Mouse (Mus musculus): ENCODE measurements at regions not wholly inside any gene's neighbourhood (a gene's known extent, or its start where the extent isn't known, plus 50 kb on each side); places are given as distances from the start of the nearest gene placed in this dataset.

DNA sequence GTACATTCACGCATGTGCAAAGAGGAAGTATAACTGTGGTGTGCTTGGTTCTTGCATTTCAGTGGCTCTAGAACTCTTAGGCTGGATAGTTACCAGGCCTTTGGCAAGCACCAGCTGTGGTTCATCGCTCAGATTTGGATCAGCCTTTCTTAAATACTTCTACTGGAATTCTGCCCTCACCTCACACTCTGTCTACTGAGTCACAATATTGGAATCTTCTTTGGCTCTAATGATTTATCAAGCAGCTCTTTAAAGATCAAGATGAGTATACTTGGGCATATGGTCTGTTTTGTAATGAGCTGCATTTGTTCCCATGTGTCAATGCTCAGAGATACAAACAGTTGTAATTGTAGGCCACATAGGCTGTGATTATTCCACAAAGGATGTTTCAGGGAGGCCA, 197.5 kb downstream of the Icos start:
- DNase-seq (ENCODE audit: low read depth) = no peak

DNA sequence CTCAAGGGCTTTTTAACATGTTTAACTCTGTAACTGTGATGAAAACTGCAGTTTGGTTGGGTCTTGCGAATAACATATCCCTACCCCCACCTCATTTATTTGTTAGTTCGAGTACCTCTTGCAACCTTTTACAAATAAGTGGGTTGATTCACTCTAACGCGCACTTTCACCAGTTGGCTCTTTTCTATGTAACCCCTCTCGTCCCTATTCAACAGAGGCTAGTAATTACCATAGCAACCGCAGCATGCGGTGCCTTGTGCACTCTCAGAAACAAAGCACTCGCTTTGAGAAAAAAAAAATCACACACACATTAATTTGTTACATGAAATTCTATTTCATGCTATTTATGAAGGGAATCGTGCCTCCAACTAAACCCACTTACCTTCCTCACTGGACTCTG, 201.7 kb downstream of the Icos start:
- no peak for DNase-seq (ENCODE audit: low read depth)

DNA sequence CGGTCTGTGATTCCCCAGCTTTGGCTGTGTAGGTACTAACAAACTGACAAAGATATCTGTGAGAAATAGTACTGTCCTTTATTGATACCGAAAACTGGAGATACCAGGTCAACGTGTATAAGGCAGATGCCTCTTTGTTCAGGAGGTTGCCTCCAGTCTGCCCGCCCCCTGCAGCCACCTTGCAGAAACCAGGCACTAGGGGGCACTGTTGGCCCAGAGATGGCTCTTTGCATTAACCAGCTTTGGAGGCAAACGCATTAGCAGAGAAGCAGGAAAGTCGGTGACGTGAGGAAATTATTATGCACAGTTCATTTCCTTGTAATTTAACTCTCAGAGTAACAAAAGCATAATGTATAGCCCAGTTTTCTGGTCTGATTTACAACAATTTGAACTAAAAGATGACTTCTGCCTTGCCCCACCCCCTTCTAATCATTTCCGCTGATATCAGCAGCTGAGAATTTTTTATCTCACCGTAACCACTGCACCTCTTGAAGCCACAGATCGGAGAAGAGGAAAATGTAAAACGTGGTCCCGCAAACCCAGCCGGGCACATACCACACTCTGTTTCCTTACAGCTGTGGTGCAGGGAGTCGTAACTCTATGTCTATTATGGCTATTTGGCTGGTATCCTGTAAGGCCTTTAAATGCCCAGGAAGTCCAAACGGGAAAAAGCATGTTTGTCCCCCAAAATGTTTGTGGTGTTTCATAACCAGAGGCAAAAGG, 203.5 kb downstream of the Icos start:
- peak; percentile 95 for DNase-seq (ENCODE audit: low read depth)

DNA sequence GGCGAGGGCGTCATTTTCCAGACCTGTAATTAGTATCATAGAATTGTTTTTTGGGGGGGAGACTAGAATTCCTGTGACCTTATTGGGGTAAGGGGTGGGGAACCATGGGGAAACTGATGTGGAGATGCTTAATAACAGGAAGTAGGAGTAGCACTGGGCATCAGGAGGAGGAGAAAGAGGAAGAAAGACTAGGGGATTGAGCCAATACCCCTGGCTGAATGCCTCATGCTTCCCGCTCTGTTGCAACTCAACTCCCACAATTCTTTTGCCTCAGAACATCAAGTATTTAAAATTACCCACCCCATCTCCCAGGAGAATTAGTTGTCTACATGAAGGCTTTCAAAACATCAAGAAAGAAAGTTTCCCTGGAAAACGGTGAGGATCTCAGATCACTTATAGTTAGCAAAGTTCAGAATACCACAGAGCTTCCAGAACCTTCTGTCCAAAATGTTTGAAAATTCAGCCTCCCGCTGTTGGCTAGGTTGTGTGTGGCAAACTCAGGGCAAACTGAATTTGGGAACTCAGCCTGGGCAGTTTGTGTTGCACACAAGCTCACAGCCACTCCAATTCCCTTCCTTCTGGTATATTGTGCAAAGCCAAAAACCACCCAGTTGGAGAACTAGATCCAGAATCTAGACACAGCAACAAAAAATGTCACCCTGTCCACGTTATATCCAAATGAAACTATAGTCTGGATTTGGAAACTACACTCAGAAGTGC, 209.8 kb downstream of the Icos start:
- DNase-seq (ENCODE audit: low read depth) = no peak

DNA sequence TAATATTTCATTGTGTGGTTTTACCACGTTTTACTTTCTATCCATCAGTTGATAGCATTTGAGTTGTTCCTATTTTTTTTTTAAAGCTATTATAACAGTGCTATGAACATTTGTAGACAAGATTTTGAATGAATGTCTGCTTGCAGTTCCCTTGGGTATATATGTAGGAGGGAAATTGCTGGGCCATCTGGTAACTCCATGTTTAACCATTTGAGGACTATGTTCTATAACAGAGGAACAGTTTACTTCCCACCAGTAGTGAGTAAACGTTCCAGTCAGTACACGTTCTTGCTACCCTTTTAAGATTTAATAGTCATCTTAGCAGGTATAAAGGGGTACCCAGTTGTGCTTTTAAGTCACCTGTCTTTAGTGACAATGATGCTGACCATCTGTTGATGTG, 213.2 kb downstream of the Icos start:
- DNase-seq (ENCODE audit: low read depth) = no peak

DNA sequence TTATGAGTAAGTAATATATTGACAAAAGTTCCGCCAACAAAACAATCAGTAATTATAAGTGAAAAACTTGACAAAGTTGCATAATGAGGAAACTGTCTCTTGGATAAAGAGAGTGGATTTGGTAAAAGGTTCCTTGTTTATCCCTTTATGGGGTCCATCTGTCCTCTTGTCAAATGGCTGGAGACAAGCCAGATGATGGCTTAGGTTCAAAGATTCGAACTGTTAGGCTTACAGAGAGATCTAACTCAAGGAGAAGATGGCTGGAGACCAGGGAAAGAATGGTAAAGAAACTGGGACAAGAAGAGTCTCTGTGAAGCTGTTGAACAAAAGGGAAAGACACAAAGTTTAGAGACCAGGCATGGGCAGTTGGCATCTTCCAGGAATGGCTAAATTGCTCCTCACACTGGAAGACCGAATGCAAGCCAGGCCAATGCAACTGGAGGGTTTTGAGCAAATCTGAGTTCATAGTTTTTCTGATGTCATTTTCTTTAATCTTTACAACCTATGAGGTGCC, 220.9 kb downstream of the Icos start:
- no peak for DNase-seq (ENCODE audit: low read depth)

DNA sequence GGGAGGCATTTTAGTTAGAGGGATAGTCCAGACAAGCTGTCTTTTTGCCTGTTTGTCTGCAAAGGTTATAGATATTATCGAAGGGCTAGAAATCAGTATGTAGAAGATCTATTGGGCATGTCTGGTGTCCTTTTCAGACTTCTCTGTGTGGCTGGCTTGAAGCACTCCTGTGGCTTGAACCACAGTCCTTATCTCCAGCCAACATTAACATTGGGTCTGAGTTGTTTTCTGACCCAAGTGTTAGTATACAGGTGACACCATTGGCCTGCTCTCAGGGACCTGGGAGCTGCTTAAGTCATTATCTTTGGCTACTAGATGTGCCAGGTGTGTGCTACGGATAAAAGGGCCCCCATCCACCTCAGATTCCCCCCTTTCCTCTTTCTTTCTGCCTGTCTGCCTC, 223.3 kb downstream of the Icos start:
- DNase-seq (ENCODE audit: low read depth) = no peak

DNA sequence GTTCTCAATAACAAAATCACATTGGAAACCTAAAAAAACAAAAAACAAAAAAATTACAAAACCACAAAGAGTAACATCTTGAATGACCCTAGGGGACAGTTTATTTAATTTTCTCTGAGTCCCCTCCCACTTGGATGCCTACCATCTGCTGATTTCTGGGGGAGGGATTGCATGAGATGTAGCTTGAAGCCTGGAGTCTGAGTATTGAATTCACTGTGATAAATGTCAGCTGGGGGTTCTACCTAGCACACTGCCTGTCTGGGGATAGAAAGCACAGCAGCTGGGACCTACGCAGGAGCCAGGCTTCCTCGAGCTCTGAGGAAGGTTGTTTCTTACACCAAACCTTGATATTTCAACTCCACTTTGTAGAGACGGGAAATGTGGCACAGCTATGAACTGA, 224.4 kb downstream of the Icos start:
- no peak for DNase-seq (ENCODE audit: low read depth)

DNA sequence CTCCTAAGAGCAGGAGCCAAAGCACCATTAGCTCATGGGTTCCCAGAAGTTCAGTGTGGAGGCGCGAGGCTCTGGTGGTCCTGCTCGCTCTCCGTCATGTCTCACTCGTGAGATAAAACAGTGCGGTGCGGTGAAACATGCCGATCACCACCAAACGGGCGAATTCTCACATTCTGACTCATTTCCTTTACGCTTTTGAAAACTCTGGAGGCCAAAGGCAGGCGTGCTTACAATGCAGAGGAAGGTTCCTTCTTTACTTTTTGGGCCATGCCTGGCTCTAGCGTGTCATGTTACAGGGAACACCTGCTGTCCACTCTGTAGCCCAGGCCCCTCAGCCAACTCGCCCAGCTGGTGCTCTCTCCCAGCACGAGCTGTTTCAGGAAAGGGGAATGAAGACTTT, 225.4 kb downstream of the Icos start:
- peak; percentile 65 for DNase-seq (ENCODE audit: low read depth)

DNA sequence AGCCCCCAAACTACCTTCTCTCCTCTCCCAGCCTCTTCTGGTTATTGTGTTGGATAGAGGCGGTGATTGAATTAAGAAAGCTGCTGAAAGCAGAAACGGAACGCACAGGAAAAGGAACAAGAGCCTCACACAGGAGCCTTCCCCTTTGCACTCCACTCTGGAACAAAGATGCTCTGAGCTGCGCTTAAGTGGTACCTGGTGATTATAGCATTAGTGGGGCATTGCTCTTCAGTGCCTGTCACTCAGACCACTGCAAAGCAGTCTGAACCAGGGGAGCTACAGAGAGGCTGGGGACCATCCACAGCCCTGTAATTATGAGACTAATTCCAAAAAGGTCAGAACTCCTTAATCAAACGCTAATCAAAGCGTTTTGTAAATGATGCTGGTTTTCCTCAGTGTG, 225.9 kb downstream of the Icos start:
- DNase-seq (ENCODE audit: low read depth) = no peak

DNA sequence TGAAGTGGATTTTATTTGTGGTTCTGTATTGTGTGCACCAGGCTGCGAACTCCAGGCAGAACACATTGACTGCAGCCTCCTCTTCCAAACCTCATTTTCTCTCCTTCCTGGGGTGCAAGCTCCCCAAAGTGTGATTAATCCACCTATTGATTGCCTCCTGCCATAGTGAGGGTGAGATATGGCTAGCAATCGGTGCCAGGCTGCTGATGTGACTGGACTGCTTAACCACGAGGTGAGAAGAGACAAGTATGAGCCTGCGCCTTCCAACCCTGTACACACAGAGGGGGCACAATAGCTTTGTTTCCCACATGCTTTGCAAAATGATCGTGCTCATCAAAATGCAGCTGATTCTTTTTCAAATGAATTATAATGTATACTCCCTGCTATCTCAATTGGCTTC, 227.4 kb downstream of the Icos start:
- no peak for DNase-seq (ENCODE audit: low read depth)

DNA sequence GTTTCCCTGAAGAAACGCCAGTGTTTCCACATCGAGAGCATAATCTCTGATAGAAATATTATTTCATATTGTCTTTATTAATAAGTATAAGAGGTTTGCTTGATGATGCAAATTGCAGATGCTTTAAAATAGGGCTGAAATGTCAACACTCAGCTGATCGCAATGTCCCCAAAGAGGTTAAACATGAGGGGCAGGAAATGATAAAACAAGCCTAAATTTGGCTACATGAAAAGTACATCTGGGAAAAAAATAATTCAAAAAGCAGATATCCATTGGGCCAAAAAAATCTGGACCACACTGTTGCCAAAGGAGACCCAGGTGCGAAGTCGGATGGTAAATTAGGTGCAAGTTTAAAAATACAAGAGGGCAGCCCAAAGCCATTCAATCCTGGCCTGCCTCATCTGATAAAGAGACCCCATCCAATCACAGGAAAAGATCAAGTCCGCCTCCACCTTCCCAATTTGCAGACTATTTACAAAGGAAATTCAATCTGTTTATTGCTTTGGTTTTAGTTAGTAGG, 229.2 kb downstream of the Icos start:
- no peak for DNase-seq (ENCODE audit: low read depth)

DNA sequence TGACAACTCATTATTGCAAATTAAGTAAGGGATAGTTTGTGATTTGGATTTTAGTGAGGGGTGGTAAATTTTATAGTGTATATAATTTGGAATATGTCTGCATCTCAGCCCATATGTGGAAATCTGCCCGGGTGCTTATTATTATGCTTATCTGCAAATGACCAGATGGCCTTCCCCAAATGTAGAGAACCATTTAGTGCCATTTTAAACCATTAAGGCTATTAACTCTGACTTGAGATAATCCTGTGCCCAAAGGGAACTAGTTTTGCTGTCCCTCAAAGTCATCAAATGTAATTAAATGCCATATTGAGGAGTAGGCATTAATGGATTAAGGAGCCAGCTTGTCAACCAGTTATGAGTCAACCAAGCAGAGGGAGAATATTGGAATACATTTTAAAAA, 230.7 kb downstream of the Icos start:
- DNase-seq (ENCODE audit: low read depth) = no peak

DNA sequence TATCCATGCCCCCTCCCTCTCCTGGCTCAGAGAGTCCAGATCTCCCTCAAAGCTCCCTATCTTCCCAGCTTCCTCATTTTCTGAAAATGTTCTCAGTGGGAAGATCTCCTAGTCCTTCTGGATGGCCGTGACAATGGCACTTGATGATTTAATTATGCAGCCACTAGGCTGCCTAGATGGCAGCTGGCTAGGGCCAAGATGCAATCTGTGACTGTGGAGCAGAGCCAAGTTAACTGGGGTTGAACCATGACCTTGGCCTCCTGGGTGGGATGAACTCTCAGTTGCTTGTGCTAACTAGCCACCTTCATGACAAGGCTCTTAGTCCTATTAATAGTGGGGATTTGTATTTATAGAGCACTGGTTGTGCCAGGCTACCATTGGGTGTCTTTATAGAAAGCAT, 243.4 kb downstream of the Icos start:
- DNase-seq (ENCODE audit: low read depth) = no peak

DNA sequence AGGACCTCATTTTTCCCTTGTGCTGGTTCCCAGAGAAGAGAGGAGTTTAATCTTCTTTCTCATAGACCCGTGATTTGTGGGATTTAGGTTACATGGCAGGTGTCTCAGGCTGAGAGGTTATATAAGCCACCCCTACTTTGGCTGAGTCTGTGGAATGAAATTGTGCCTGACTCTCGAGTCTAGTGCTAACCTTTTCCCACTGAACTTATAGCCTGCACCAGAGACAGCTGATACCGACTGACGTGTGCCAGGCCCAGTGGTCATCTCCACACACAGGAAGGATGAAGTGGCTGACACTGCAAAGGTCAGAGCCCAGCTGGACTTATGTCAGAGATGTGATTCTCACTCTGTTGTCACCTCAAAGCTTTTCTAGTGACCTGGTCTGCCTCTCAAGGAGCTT, 251.2 kb downstream of the Icos start:
- no peak for DNase-seq (ENCODE audit: low read depth)

DNA sequence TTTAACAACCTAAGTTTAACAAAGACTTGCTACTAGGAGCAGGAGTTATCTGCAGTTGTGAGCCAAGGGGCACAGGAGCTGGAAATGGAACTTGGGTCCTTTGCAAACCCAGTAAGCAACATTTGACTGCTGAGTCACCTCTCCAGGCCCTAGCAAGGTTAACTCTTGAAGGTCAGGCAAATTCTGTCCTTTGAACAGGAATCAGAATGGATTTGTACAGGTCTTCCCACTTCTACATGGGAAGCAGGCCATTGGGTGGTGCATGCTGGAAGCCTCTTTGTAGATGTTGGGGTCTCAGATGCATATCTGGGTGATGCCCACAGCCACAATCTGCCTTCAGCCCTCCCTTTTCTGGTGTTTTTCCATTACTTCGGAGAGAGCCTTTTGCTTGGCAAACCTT, 255.3 kb downstream of the Icos start:
- no peak for DNase-seq (ENCODE audit: low read depth)

DNA sequence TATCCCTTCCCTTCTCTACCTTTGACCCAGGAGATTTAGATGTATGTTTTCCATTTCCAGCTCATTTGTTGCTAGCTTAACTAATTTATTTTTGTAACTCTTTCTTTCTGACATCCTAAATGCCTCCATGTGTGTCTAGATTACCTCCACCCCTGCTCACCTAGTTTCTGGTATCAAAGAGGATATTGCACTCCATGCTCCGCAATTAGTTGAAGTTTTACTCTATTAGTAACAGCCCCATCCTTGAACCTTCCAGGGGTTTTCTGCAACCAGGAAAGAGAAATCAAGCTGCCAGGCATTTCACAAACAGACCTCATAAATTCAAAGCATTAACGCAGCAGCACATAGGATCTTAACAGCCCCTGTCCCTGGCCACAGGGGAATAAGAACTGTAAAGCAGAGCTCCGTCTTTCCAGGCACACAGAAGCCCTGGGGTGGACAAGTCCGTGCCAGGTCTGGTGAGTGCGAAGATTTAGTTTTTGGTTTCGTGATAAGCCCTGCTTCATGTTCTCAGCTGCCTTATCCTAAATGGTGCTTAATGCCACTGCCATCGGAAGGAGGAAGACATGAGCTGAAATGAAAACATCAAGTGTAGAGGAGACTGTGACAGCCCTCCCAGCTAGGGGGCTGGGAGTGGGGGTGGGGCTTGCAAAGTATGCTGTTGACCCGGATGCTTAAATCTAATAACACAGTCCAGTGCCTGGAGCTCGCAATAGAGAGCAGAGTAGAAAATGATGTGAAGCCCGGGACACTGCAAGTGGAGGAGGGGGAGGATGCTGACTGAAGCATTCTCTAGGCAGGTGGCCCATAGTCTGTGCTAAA, 256.0 kb downstream of the Icos start:
- DNase-seq (ENCODE audit: low read depth) = no peak

DNA sequence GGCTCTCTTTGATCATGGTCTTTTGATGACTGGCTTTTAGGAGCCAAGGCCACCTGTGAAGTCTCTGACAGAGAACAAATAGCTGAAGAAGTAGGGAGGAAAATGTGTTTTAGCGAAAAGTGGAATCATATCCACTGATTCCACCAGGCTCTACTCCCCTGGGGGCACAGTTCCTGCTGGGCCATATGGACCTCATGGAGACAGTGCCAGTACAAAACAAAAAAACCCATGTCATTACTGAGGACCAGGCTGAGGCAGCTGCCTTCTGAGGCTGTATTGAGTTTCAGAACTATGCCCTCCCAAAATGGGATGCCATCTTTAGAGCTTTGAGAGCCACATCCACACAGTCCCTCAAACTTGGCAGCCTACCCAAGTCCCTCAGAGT, 256.6 kb downstream of the Icos start:
- DNase-seq (ENCODE audit: low read depth) = no peak

DNA sequence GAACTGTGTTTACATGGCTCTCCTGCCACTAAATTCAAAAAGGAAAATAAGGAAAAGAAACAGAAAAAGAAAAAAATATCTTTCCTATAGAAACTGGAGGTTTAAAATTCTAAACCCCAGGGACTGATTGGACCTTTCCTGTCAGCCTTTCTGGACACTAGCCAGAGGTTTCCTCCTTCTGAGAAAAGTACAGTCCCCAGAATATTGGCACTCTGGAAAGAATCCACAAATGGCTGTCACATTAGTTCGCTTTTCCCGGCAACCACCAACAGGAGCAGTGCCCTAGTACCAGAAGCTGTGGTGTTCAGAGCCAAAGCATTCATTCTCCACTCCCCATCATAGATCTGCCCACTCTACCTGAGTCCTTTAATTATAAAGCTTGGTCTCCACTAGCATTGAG, 258.8 kb downstream of the Icos start:
- DNase-seq (ENCODE audit: low read depth) = no peak

DNA sequence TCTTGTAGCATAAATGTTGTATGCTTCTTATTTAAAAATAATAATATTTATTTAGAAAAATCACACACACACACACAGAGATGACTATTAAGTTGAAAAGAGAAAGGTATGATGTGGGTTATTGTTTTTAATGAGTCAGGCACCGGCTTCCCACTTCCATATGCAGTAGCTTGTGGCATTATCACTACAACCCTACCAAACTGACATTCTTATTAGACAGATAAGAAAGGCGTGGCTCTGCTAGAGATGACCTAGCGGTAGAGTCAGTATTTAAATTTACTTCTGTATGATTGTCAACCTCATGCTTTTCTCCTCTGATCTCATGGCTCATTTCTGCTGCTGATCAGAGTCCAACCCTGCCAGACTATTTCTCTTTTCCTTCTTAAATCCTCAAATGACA, 260.9 kb downstream of the Icos start:
- DNase-seq (ENCODE audit: low read depth) = no peak

DNA sequence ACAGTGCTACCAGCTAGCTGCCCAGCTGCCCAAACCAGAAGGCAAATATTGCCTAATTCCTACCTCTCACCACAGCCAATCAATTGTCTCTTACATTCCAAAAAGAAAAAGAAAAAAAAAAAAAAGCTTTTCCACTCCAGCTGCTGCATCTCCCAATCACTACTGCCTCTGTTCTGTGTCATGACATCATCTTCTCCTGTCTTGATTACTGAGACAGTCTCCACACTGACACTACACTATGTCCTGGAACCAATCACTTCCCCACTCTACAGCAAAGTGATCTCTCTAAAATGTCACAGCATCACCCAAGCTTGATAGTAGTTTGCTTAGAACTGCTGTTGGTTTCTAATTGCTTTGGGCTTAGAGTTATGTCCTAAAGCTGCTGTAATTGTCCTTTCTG, 279.8 kb downstream of the Icos start:
- no peak for DNase-seq (ENCODE audit: low read depth)

DNA sequence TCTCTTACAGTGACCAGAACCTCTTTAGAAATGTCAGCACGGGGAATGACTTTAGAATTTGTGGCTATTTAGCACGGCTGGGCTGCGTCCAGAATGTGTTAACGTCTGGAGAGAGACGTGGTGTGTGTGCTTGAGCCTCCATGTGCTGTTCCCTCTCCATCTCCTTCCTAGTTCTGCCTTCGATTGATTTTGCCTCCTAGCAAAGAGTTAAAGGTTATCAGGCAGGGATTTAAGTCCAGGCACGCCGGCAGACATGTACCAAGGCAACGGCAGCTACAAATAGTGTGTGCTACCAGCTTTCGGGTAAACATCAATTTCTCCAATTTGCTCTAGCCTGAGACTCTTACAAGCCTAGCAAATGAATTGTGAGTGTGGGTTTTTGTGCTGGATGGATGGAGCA, 285.7 kb downstream of the Icos start:
- DNase-seq (ENCODE audit: low read depth) = no peak

DNA sequence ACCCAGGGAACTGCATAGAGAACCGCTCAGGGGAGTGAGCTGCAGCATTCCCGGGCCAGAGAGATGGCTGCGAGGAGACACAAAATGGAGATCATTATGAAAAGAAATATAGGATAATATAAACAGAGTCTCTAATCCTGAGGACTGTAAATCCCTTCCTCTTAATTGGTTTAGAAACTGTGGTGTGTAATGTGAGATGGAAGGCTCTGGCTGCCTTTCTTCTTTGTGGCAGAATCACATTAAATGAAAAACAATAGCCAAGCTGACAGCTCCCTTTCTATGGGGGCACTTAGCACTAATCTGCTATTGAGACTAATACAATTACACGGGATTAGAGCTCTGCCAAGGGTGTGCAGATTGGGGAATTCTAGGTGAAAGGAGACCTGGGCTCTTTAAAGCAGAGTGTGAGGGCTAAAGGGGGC, 288.0 kb downstream of the Icos start:
- DNase-seq (ENCODE audit: low read depth) = no peak

Measured in induced T-regulatory cell, adult 2 months (primary cell).